Mouse (Mus musculus) Muller cell, postnatal 12 days (primary cell): ENCODE measurements around the gene Zfp746.

Experiments used
- DNase-seq: peaks from one replicate; pipeline ENCODE4 v3.0.0-alpha.2; 2015; ENCODE audit errors: inconsistent ontology term

Gene Zfp746

GRCm38 (mm10) chr6:48086471-48086878, at the start of gene Zfp746:
Zfp746 (minus strand) TSS chr6:48086593.
- peak; percentile 91 for DNase-seq

GRCm38 (mm10) chr6:48121092-48121491, 34.7 kb upstream of the Zfp746 start:
- DNase-seq: peak; percentile 11

GRCm38 (mm10) chr6:48116036-48116435, 29.6 kb upstream of the Zfp746 start:
- DNase-seq: no peak

- no peak for DNase-seq
These were observed 743 bp upstream of the Zfp746 start for GRCm38 (mm10) chr6:48086957-48087715.

- DNase-seq: peak; percentile 81
These were observed 630 bp downstream of the Zfp746 start for GRCm38 (mm10) chr6:48085521-48086404.

DNA sequence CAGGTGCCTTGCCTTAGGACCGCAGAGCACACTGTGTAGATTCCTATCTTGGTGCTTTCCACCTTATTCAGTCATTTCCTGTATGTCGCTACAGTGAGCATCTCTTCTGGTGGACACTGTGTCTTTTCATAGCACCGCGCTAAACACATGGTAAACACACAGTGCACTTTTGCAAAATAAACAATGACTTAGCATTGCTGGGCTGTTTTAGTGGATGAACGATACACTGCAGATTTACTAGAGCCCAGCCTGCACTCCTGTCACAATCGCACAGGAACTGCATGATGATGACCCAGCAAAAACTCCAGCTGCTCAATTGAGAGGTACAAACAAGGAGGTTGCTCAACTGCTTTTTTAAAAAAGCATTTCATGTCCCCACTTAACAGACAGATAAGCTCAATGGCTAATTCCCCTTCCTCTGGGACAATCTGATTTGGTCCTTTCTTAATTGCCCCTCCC, 2.6 kb downstream of the Zfp746 start:
- no peak for DNase-seq

- no peak for DNase-seq
These were observed 4.4 kb downstream of the Zfp746 start for GRCm38 (mm10) chr6:48081952-48082351.

- no peak for DNase-seq
These were observed 5.4 kb downstream of the Zfp746 start for GRCm38 (mm10) chr6:48081021-48081420.

GRCm38 (mm10) chr6:48073316-48073715, 13.1 kb downstream of the Zfp746 start:
- DNase-seq: no peak

GRCm38 (mm10) chr6:48067492-48067891, 18.9 kb downstream of the Zfp746 start:
- DNase-seq: no peak

DNA sequence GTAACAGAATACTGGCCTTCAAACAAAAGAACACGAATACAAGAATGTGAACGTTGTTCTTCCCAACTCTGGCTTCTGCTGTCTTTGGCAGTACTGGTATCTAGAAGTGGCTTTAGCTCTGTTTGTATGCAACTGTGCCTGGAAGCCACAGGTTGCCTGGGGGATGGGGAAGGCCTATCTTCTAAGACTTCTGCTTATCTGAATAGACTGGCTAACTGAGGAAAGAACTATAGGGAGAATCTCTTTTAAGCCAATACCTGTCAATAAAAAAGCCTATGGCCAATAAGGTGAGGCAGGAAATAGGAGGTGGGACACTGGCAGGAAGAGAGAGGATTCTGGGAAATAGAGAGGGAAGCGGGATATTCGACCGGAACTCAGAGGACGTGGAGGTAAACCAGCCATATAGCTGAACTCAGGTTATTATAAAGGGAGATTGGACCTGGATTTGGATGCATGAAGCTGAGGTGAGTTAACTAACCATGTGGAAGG, 20.8 kb downstream of the Zfp746 start:
- DNase-seq: no peak

- no peak for DNase-seq
These were observed 21.9 kb downstream of the Zfp746 start for GRCm38 (mm10) chr6:48064451-48064850.

DNA sequence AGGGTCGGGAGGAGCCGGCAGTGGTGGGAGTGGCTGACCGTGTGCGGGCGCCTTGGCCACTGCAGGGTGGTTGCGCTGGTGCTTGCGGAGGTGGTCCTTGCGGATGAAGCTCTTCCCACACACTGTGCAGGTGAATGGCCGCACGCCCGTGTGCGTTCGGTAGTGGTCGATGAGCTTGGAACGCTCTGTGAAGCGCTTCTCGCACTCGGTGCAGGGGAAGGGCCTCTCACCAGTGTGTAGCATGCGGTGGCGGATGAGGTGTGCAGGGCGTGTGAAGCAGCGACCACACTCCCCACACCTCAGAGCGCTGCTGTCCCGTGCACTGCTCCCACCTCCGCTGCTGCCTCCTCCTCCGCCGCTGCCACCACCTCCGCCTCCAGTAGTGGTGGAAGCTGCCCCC, 22.5 kb downstream of the Zfp746 start:
- no peak for DNase-seq

DNA sequence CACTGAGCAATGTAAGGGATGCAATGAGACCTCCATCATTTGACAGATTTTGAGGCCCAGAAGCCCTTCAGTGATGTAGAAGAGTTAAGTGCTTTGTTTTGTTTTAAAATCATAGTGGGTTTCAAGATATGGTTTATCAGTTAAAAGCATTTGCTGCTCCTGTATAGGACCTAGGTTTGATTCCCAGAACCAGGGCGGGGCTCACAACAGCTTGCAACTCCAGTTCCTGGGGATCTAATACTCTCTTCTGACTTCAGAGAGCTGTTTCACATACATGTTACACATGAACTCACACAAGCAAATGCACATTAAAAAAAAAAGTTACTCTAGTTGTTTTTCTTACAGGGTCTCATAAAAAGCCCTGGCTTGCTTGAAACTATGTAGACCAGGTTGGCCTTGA, 25.5 kb downstream of the Zfp746 start:
- DNase-seq: no peak

GRCm38 (mm10) chr6:48060421-48060820, 26.0 kb downstream of the Zfp746 start:
- no peak for DNase-seq

- DNase-seq: no peak
These were observed 34.3 kb downstream of the Zfp746 start for GRCm38 (mm10) chr6:48052136-48052535.

- DNase-seq: no peak
These were observed 34.7 kb downstream of the Zfp746 start for GRCm38 (mm10) chr6:48051666-48052065.

GRCm38 (mm10) chr6:48049273-48050065, 36.9 kb downstream of the Zfp746 start:
- DNase-seq: no peak

DNA sequence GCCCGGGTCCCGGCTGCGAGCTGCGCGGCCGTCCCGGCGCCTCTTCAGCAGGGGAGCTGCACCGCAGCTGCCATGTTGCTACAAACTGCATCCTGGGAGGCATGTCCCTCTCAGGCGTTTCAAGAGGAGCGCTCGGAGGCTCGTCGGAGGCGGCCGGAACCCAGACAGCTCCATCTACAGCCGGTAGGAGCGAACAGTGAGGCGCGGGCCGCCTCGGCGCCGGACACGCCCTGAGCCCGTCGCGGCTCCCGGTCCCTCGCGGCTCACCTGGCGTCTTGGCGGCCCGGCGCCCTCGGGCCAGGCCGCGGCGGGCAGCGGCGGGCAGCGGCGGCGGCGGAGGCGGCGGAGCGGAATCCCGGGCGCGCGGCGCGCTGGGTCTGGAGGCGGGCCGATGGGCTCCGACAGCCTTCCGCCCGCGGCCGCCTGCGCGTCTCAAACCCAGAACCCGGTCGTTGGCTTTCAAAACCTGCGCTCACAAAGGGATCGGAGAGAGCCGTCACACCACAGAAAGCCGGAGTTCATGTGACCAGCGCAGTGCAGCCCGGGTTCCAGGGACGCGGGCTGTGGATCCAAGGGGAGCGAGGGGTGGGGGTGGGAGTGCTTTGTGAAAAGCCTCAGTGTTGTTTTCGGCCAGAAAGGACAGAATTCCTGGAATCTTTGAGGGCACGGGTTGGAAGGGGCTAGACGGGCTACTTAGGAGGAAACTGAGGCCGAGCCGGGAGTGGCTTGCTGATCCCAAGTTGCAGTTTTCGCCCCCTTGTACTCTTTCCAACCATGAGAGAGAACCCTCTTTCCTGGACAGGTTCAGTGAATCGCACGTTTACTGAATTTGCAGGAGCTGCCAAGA, 37.7 kb downstream of the Zfp746 start, which contains the start of gene Zfp777:
Gene Zfp777 (minus strand): TSS at position 486 of the 847 bp plus-strand sequence.
- DNase-seq: peak; percentile 82
